Mouse (Mus musculus): ENCODE measurements at regions not wholly inside any gene's neighbourhood (a gene's known extent, or its start where the extent isn't known, plus 50 kb on each side); places are given as distances from the start of the nearest gene placed in this dataset.

DNA sequence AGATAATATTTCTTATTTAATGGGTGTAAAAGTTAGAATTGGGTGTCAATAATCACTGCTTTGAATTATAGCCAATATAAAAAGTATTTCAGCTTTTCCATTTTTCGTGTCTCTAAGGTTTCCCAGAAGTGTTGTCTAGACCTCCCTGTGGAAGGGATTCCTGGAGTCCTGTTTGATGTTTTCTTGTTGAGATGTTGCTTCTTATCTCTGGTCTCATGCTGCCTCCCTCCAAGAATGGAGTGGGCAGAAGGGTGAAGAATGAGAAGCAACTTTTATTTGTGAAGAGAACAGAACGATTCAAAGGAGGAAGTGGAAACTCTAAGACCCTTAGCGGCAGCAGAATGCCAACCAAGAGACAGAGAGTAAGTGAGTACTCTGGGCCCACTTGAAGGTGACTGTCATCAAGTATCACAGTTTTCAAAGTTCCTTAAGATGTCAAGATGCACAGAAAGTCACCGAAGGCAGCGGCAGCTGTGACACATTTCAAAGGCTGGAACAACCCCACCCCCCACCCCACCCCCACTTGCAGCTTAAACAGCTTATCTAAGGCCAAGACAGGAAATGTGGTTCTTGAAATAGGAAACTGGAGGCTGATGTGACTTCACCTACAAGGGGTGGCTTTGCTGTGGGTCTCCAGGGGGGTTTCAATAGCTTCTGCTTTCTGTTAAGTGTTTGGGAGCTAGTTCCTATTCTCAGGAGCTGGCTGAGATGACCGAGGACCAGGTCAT is 218.6 kb upstream of the Rasa1 start:
- TF ChIP-seq POLR2A (IDR thresholded peaks at IDR 0.05; ENCODE audit: control insufficient read depth, extremely low read depth, insufficient read depth, low read length, poor library complexity) (no peak), CTCF (IDR thresholded peaks at IDR 0.05; ENCODE audit: borderline replicate concordance, control insufficient read depth, extremely low read depth, insufficient read depth, low read length, poor library complexity) (no peak)
- H3K27me3 ChIP-seq (ENCODE audit: control insufficient read depth, insufficient read depth, low read length): no peaks in the 10 kb centered on the region
- DNase-seq: peak; percentile 58
- peak overlapping the region; percentile 92 for H3K27ac ChIP-seq (ENCODE audit: control insufficient read depth, insufficient read depth, low read length)
- no peaks in the 10 kb centered on the region for H3K36me3 ChIP-seq (ENCODE audit: control insufficient read depth, insufficient read depth, low read length)
- no peak overlapping the region for H3K4me3 ChIP-seq (ENCODE audit: control insufficient read depth, insufficient read depth, low read length)
- 3% methylated on average over 6 of the region's 6 CpGs for WGBS
- H3K4me1 ChIP-seq (replicated peaks; ENCODE audit: control insufficient read depth, insufficient read depth, low read length): peaks cover 19% of the 10 kb centered on the region

DNA sequence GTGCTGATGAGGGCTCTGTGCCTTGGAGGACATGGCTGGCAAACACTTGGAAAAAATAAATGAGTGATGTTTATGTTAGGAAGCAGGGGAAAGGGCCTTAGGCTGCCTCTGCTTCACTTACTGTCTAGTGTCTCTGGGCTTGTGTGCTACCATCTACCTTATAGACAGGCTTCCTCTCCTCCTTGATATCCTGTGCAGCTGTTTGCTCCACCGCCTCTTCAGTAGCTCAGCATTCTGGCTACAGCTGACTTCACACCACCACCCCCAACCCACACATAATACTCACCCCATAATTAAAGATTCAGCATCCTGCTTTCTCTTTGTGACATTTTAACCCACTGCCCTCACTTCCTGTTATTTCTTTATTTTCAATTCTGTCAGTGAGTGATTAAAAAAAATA is 217.9 kb upstream of the Rasa1 start:
- WGBS: 4% methylated on average over 1 of the region's 1 CpGs
- Histone ChIP-seq H3K36me3 (ENCODE audit: control insufficient read depth, insufficient read depth, low read length) (no peaks in the 10 kb centered on the region), H3K4me1 (replicated peaks; ENCODE audit: control insufficient read depth, insufficient read depth, low read length) (peaks cover 22% of the 10 kb centered on the region), H3K4me3 (ENCODE audit: control insufficient read depth, insufficient read depth, low read length) (no peak overlapping the region), H3K27ac (ENCODE audit: control insufficient read depth, insufficient read depth, low read length) (peak overlapping the region; percentile 19), H3K27me3 (ENCODE audit: control insufficient read depth, insufficient read depth, low read length) (no peaks in the 10 kb centered on the region)
- TF ChIP-seq POLR2A (IDR thresholded peaks at IDR 0.05; ENCODE audit: control insufficient read depth, extremely low read depth, insufficient read depth, low read length, poor library complexity) (no peak), CTCF (IDR thresholded peaks at IDR 0.05; ENCODE audit: borderline replicate concordance, control insufficient read depth, extremely low read depth, insufficient read depth, low read length, poor library complexity) (no peak)
- DNase-seq: peak; percentile 67

- WGBS: 79% methylated on average over 1 of the region's 1 CpGs
- H3K4me1 ChIP-seq (replicated peaks; ENCODE audit: control insufficient read depth, insufficient read depth, low read length): peaks cover 18% of the 10 kb centered on the region
Measured at GRCm38 (mm10) chr13:85506030-85506429, 217.1 kb upstream of the Rasa1 start.

DNA sequence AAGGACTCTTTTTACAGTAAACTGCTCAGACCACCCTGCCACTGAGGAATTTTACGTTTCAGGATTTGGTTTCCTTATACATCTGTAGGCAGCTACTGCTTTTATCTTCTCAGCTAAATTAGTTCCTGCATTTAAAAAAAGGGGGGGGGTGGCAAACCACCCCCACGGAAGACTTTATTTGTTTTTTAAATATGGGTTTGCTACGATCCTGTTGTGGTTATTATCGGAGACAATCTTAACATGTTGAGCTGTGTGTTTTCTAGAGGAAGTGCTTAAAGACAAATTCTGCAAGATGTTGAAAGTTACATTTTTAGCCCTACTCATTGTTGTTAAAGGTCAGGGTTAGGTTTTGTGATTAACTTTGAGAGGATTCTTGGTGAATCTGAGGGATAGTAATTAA is 216.1 kb upstream of the Rasa1 start:
- Histone ChIP-seq H3K4me1 (replicated peaks; ENCODE audit: control insufficient read depth, insufficient read depth, low read length) (peaks cover 18% of the 10 kb centered on the region), H3K27ac (ENCODE audit: control insufficient read depth, insufficient read depth, low read length) (no peak overlapping the region; the same call in 1 of the 2 replicates), H3K36me3 (ENCODE audit: control insufficient read depth, insufficient read depth, low read length) (no peaks in the 10 kb centered on the region), H3K27me3 (ENCODE audit: control insufficient read depth, insufficient read depth, low read length) (no peaks in the 10 kb centered on the region), H3K4me3 (ENCODE audit: control insufficient read depth, insufficient read depth, low read length) (no peak overlapping the region)
- TF ChIP-seq CTCF (IDR thresholded peaks at IDR 0.05; ENCODE audit: borderline replicate concordance, control insufficient read depth, extremely low read depth, insufficient read depth, low read length, poor library complexity) (no peak), POLR2A (IDR thresholded peaks at IDR 0.05; ENCODE audit: control insufficient read depth, extremely low read depth, insufficient read depth, low read length, poor library complexity) (no peak)
- DNase-seq: no peak
- WGBS: 5% methylated on average over 4 of the region's 4 CpGs

More at GRCm38 (mm10) chr13:85506030-85506429, 217.1 kb upstream of the Rasa1 start:
- DNase-seq: no peak
- Histone ChIP-seq H3K36me3 (ENCODE audit: control insufficient read depth, insufficient read depth, low read length) (no peaks in the 10 kb centered on the region), H3K4me3 (ENCODE audit: control insufficient read depth, insufficient read depth, low read length) (no peak overlapping the region), H3K27me3 (ENCODE audit: control insufficient read depth, insufficient read depth, low read length) (no peaks in the 10 kb centered on the region), H3K27ac (ENCODE audit: control insufficient read depth, insufficient read depth, low read length) (no peak overlapping the region)
- TF ChIP-seq CTCF (IDR thresholded peaks at IDR 0.05; ENCODE audit: borderline replicate concordance, control insufficient read depth, extremely low read depth, insufficient read depth, low read length, poor library complexity) (no peak), POLR2A (IDR thresholded peaks at IDR 0.05; ENCODE audit: control insufficient read depth, extremely low read depth, insufficient read depth, low read length, poor library complexity) (no peak)

DNA sequence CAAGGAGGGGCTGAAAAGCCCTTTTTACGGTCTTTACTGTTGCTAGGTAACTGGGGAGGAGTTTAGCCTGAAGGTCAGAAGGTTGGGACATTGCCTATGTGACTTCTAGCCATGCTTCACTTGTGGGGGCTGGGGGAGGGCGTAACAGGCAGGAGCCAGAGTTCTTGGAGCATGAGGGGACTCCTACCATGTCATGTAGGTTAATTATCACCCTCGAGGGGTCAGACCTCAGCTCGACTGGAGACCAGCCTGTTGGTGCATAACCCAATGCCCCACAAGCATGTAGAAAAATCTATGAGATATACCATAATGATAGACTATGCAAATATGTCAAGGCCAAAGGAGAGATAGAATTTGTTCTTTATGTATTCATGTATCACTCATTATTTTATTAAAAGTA is 215.1 kb upstream of the Rasa1 start:
- Histone ChIP-seq H3K4me3 (ENCODE audit: control insufficient read depth, insufficient read depth, low read length) (no peak overlapping the region), H3K27me3 (ENCODE audit: control insufficient read depth, insufficient read depth, low read length) (no peaks in the 10 kb centered on the region), H3K36me3 (ENCODE audit: control insufficient read depth, insufficient read depth, low read length) (no peaks in the 10 kb centered on the region), H3K27ac (ENCODE audit: control insufficient read depth, insufficient read depth, low read length) (peak overlapping the region; percentile 1; the same call in 1 of the 2 replicates), H3K4me1 (replicated peaks; ENCODE audit: control insufficient read depth, insufficient read depth, low read length) (peaks cover 20% of the 10 kb centered on the region)
- TF ChIP-seq POLR2A (IDR thresholded peaks at IDR 0.05; ENCODE audit: control insufficient read depth, extremely low read depth, insufficient read depth, low read length, poor library complexity) (no peak), CTCF (IDR thresholded peaks at IDR 0.05; ENCODE audit: borderline replicate concordance, control insufficient read depth, extremely low read depth, insufficient read depth, low read length, poor library complexity) (no peak)
- 93% methylated on average over 4 of the region's 4 CpGs for WGBS
- no peak for DNase-seq

DNA sequence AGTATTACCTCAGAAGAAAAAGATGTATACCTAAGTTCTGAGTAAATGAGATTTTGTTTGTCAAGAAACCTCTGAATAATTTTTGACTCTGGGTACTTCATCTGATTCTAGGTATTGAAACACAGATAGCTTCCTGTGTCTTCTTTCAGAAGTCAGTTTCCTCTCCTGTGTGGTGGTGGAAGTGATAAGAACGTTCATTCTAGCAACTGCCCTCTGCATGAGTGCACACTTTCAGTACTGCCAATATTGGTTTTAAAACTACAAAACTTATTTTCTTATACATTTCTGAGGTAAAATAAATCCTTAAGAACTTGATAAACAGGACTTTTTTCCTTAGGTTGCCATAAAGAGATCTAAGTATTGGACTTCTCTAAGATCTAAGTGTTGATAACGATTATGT is 209.8 kb upstream of the Rasa1 start:
- H3K4me3 ChIP-seq (ENCODE audit: control insufficient read depth, insufficient read depth, low read length): no peak overlapping the region
- WGBS: 31% methylated on average over 2 of the region's 2 CpGs
- H3K36me3 ChIP-seq (ENCODE audit: control insufficient read depth, insufficient read depth, low read length): no peaks in the 10 kb centered on the region
- peaks cover 10% of the 10 kb centered on the region for H3K4me1 ChIP-seq (replicated peaks; ENCODE audit: control insufficient read depth, insufficient read depth, low read length)
- DNase-seq: no peak
- H3K27me3 ChIP-seq (ENCODE audit: control insufficient read depth, insufficient read depth, low read length): no peaks in the 10 kb centered on the region
- TF ChIP-seq POLR2A (IDR thresholded peaks at IDR 0.05; ENCODE audit: control insufficient read depth, extremely low read depth, insufficient read depth, low read length, poor library complexity): no peak
- TF ChIP-seq CTCF (IDR thresholded peaks at IDR 0.05; ENCODE audit: borderline replicate concordance, control insufficient read depth, extremely low read depth, insufficient read depth, low read length, poor library complexity): no peak
- no peak overlapping the region for H3K27ac ChIP-seq (ENCODE audit: control insufficient read depth, insufficient read depth, low read length)

All from thymus, adult 2 months (tissue).